Mouse (Mus musculus) retina, embryonic 14.5 days (tissue): ENCODE results near the gene Adh6b.

ENCODE experiments used
- DNase-seq: peaks from one replicate; pipeline ENCODE4 v3.0.0-alpha.2; 2015; ENCODE audit warnings: low spot score

The Adh6b gene

DNA sequence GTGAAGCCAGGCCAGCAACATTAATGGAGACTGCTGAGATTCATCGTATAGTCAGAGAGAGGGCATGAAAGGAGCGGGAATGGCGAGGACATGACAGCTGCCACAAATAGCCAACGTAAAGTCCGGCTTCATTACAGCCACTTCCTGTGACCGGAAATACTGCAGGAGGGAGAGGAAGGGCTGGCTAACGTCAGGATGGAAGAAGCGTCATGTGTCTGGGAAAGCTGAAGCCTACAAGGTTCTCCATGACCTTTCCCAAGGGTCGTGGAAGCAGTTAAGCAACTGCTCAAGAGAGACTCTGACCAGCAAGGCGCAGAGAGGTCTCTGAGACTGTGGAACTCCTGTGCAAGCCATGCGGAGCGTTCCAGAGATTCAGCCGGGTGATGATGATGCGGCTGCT is at the start of gene Adh6b:
Gene Adh6b, plus strand, starts transcription at position 305 of the 400 bp plus-strand sequence.
- no peak for DNase-seq

DNA sequence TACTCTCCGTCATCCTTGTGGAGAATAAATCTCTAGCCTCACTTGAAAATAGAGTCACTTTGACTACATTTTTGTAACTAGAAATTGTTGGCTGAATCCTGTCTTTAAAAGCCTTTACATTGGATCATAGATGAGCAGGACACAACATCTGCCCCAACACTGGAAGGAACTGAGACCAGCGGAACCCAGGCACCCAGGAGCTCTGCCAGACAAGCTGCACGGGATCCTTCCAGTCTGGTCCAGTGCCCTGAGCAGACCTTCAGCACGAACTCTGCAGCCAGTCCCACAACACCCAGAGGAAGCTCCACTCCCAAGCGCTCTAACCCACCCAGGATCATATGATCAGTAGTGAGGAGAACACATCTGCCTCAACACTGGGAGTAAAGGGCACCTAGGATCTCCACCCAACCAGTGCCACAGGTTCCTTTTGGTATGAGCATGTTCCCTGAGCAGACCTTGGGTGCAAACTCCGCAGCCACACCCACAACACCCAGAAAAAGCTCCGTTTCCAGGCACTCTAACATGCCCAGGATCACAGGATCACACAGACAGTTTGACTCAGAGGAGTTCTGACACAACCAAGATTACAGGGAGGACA is 48.2 kb upstream of the Adh6b start:
- no peak for DNase-seq

DNA sequence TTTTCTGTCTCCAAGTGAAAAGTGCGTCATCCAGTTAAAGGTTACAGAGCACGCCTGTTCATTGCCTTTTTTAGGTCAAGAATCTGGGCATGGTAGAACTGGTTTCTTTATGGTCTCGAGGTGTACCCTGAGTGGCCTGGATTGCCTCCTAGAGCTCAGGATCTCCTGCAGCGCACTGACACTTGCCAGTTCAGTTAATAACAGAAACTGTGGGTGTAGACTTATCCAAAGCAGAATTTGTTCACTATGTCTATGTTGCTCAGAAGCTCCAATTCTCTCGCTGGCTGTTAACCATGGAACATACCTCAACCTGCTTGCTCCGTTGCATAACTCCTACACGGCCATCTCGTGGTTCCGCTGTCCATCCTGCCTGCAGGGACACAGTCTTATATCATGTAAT is 41.4 kb upstream of the Adh6b start:
- DNase-seq, result no peak

GRCm38 (mm10) chr3:138302676-138303075 is 38.9 kb upstream of the Adh6b start:
- DNase-seq, result no peak

DNA sequence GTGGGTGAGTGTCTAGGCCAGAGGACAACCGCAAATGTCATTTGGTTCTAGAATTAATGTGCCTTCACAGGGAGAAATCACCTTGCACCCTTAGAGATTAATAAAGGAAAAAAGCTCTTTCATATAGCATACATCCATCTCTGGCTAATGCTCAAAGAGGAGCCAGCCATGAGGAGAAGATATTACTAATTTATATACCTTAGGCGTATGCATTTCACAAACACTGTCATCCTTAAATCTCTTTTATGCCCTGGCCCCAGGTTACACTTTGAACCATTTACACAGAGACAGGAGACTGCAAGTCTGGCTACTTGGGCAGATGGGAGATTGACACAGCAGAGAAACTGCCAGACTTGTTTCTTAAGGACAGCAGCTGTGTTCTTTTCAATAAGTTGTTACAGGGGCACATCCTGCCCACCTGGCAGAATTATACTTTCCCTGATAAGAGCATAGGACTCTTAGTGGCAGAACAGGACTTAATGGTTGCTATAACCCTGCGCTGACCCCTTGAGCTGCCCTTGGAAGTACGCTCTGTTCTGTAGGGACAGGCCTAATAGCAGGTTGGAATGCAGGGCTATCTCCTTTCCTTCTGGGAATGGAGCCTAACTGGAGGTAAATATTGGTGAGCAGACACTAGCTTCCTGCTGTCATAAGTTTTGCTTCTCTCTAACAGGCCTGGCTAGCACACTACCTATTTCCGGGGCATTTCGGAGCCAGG is 37.6 kb upstream of the Adh6b start:
- no peak for DNase-seq

GRCm38 (mm10) chr3:138304489-138304871 is 37.1 kb upstream of the Adh6b start:
- DNase-seq, result no peak

- no peak for DNase-seq
Observed at GRCm38 (mm10) chr3:138305486-138306289, 35.9 kb upstream of the Adh6b start.

- DNase-seq, result no peak
Observed at GRCm38 (mm10) chr3:138306290-138306683, 35.3 kb upstream of the Adh6b start.

DNA sequence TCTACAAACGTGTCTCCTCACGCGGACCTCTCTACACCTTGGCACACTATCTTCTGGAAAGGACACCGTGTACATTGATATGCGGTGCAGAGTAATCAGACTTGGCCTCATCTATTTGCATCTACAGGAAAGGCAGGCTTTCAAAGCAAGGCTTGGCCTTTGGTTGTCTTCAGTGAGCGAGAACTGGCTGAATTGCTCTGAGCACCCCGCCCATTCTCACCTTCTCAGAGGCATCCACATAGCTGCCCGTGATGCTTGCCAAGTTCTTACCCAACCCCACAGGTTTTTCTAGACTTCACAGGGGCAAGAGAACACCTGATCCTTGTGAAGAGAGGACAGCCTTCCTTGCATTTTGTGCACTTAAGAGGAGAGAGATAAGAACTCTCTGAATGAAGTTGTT is 31.7 kb upstream of the Adh6b start:
- DNase-seq, result no peak

- DNase-seq, result no peak
Observed at GRCm38 (mm10) chr3:138311015-138311414, 30.6 kb upstream of the Adh6b start.

GRCm38 (mm10) chr3:138312965-138313364 is 28.6 kb upstream of the Adh6b start, which contains the start of gene Adh6a:
TSS of gene Adh6a (plus strand) at chr3:138313286.
- no peak for DNase-seq

DNA sequence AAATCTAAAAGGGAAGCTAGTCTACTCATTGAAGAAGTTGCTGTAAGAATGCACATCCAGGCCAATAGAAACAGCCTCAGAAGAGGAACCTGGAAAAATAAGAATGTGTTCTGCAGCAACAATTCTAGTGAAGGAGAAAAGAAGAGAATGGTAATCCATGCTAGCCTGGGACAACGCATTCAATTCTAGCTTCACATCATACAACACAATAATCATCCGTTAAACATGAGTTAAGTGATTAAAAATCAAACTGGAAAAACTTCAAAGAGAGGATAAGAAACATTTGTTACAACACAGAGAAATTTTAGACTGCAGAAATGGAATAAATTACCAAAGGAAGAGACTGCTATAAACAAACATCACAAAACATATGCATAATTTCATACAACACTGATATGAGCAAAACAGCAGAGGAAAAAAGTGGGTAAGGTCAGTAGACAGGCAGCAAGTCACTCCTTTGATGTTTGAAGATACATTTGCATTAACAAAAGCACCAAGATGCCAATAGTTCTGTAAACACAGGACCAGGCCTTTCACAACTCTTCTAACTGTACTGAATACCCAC is 24.6 kb upstream of the Adh6b start:
- DNase-seq, result no peak

DNA sequence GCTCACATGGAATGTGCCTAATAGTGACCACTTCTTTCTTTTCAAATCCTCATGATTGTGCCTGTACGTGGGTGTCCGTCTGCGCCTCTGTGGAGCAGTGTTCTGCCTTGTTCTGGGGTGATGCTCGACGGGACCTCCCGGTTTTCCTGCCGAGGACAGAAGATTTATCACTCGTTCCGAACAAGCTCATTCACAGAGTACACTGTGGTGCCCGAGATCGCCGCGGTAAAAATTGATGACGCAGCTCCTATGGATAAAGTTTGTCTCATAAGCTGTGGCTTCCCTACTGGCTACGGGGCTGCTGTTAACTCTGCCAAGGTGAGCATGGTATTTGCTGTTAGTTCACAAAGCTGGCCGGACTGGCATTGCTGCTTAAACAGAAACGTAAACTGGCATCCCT is 16.6 kb upstream of the Adh6b start:
- DNase-seq, result no peak

- DNase-seq, result no peak
Observed at GRCm38 (mm10) chr3:138325466-138325865, 16.1 kb upstream of the Adh6b start.

- no peak for DNase-seq
Observed at GRCm38 (mm10) chr3:138333910-138334309, 7.7 kb upstream of the Adh6b start.

DNA sequence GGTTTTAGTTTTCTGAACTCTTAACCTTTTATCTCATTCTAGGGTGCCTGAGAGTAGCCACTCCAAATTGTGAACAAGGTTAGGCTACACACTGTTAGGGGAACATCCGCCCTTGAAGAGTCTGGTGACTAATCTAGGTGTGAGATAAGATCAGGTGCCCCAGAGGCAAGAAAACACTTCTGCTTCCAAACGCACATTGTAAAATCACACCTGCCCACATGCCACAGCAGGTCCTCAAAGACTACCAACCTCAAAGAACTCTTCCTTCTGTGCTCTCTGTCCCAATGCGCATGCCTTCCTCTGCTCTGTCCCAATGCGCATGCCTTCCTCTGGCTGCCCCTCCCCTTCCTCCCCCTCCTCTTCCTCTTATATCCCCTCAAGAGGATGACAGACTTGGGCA is 7.3 kb upstream of the Adh6b start:
- no peak for DNase-seq

DNA sequence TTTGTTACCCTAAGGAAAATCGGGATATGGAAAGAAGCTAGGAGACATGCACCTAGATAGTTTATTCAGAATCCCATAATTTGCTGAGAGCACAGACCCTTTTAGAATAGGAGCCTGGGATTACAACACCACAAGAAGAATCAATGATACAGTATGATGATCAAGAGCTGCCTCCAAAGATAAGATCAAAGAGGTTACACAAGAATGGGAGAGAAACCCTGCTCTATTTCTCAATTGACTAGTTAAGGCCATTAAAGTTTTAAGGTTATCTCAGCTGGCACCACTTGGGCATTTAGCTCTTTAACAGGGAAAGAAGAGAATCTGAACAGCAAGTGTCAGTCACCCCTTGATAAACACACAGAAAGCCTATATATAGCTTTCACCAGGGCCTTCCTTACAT is 6.0 kb upstream of the Adh6b start:
- DNase-seq, result no peak

DNA sequence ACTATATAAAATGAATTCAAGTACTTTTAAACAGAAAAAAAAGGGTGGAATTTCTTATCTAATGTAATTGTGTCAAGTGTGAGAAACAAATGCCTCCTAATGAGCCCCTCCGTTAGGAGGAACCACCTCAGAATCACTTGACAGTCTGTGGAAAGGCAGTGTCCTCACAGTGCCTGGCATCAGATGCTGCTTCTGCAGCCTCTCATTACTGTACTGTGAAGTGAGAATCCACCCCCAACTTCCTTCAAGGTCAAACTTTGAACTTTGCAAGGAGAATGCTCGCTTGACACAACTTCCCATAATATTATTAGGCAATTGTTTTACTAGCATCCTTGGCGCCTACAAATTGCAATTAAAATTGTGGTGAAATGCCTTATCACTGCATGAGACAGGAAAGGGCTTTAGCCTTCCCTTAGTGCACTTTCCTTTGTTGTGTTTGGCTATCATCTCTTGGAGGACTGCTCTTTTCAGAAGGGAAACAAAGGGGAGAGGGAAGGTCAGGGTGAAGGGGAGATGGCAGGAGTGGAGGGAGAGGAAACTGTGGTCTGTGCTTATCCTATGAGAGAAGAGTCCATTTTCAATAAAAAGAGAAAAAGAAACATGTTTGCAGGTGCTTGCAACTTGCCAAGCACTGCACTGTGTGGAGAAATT is 5.3 kb upstream of the Adh6b start:
- no peak for DNase-seq

GRCm38 (mm10) chr3:138347041-138347440 is 5.5 kb downstream of the Adh6b start:
- no peak for DNase-seq

DNA sequence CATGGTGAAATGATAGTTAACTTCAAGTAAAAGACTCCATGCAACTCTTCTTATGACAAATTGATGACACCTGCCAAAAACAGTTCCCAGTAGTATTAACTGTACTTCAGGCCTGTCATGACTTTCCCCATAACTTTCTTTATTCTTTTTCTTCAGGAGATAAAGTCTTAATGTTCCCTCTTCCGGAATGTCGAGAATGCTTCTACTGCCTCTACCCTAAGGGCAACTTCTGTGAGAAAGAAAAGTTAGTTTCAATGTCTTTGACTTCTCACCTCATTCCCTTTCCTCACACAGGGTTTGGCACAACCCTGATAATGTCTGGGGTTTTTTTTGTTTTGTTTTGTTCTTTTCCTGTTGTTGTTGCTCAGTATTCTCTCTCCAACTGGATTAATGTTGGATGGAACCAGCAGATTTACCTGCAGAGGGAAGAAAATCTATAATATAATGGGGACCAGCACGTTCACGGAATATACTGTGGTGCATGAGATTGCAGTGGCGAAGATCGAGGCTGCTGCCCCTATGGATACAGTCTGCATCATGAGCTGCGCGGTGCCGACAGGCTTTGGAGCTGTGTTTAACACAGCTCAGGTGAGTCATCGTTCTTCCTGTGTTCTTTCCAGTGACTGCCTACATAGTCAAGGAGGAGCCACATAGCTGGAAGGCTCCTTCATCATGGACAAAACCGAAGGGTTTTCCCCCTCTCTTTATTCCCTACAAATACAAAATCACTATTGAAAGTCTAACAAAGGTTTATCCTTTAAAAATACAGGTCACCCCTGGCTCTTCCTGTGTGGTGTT is 10.6 kb downstream of the Adh6b start:
- no peak for DNase-seq

GRCm38 (mm10) chr3:138358856-138359255 is 17.3 kb downstream of the Adh6b start:
- DNase-seq, result no peak
